In the genomic region with DNA sequence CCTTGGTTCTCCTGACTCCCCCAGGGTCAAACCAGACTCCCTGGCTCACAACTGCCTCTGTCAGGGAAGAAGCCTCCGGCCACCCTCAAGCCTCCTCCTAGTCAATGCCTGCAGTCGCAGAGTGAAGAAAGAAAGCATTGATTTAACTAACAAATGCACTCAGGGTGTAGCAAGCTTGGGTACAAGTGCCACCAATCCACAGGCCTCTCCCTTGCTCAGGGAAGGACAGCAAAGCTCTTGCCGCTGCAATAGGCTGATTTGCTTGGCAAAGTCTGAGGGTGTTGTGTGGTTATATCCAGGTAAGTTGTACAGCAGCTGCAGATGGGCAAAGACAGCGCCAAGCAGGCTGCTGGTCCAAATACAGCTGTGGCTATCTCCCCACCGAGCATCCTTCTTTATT, we compare ENCODE assay signal across 18 mouse cellular contexts. TPM values are rescaled to one million over a fixed set of nuclear protein-coding genes. Genes with fewer than 3 reads are reported as not detected.
A peak's percentile ranks its signal among the peaks of the same experiment; 100 is the strongest.
DNase-seq lines count a peak whose midpoint lies in the region; ATAC-seq lines count a peak whose summit lies in the region.
"Had no signal": no experiment of that assay in that cellular context is flagged by ENCODE, and none has a peak within 500 bp of the region (broad histone marks: within the 10 kb centered on the region; RNA-seq: fewer than 3 reads in every experiment).

No protein-coding gene starts in this region.

- H3K9ac ChIP-seq in midbrain, embryonic 15.5 days = no peak overlapping the region
- no peak overlapping the region for H3K9ac ChIP-seq in embryonic facial prominence, embryonic 15.5 days
- H3K9ac ChIP-seq in stomach, embryonic 14.5 days (replicated peaks; ENCODE audit: low read depth, low read length) = no peak overlapping the region

- intact Hi-C loops in heart, postnatal 14 days (cut with DNase I) = no loop called here

- H3K4me2 ChIP-seq in midbrain, embryonic 15.5 days = no peak overlapping the region
- H3K4me2 ChIP-seq in embryonic facial prominence, embryonic 15.5 days (replicated peaks) = no peak overlapping the region
- no peak overlapping the region for H3K4me2 ChIP-seq in stomach, embryonic 14.5 days (replicated peaks; ENCODE audit: low read depth, low read length)

- 0 out of 2 replicates have a peak overlapping the region, but pooled peaks have one; percentile 8 for H3K27ac ChIP-seq in heart, embryonic 10.5 days
- peak overlapping the region; percentile 78 for H3K27ac ChIP-seq in midbrain, embryonic 10.5 days (replicated peaks)
- H3K27ac ChIP-seq in midbrain, embryonic 15.5 days = no peak overlapping the region
- peak overlapping the region; percentile 77 for H3K27ac ChIP-seq in embryonic facial prominence, embryonic 15.5 days (replicated peaks)
- peak overlapping the region; percentile 57 for H3K27ac ChIP-seq in stomach, embryonic 14.5 days (ENCODE audit: low read length)
- H3K27ac ChIP-seq: heart, embryonic 13.5 days; hindbrain, embryonic 13.5 days had no signal

- WGBS in heart, embryonic 10.5 days = 40% methylated on average over 5 of the region's 5 CpGs
- WGBS in midbrain, embryonic 10.5 days = 24% methylated on average over 5 of the region's 5 CpGs
- WGBS in midbrain, embryonic 15.5 days = 24% methylated on average over 5 of the region's 5 CpGs
- 39% methylated on average over 5 of the region's 5 CpGs for WGBS in embryonic facial prominence, embryonic 15.5 days
- 53% methylated on average over 5 of the region's 5 CpGs for WGBS in stomach, embryonic 14.5 days

- no peak overlapping the region for H3K4me3 ChIP-seq in heart, embryonic 10.5 days
- peak overlapping the region; percentile 44; the same call in 1 of the 2 replicates for H3K4me3 ChIP-seq in midbrain, embryonic 10.5 days
- H3K4me3 ChIP-seq in midbrain, embryonic 15.5 days = no peak overlapping the region
- H3K4me3 ChIP-seq in embryonic facial prominence, embryonic 15.5 days (replicated peaks) = no peak overlapping the region
- no peak overlapping the region for H3K4me3 ChIP-seq in stomach, embryonic 14.5 days (ENCODE audit: low read depth, low read length)
- H3K4me3 ChIP-seq: hindbrain, embryonic 13.5 days had no signal

- H3K9me3 ChIP-seq in heart, embryonic 10.5 days = no peaks in the 10 kb centered on the region
- H3K9me3 ChIP-seq in midbrain, embryonic 10.5 days (replicated peaks) = no peaks in the 10 kb centered on the region
- no peaks in the 10 kb centered on the region for H3K9me3 ChIP-seq in midbrain, embryonic 15.5 days
- H3K9me3 ChIP-seq in embryonic facial prominence, embryonic 15.5 days (replicated peaks) = no peaks in the 10 kb centered on the region
- H3K9me3 ChIP-seq in stomach, embryonic 14.5 days (ENCODE audit: control insufficient read depth, low read depth, low read length) = no peaks in the 10 kb centered on the region
- H3K9me3 ChIP-seq: forebrain, embryonic 13.5 days; heart, embryonic 13.5 days; hindbrain, embryonic 13.5 days had no signal

- ATAC-seq in midbrain, embryonic 15.5 days (replicated peaks) = no peak
- ATAC-seq in embryonic facial prominence, embryonic 15.5 days (ENCODE audit: insufficient number of reproducible peaks, low FRiP score, low TSS enrichment, low read depth) = no peak
- ATAC-seq in stomach, embryonic 14.5 days (ENCODE audit: insufficient number of reproducible peaks, insufficient read depth, low FRiP score, low read depth) = no peak

- H3K4me1 ChIP-seq in heart, embryonic 10.5 days = peaks cover 11% of the 10 kb centered on the region
- H3K4me1 ChIP-seq in midbrain, embryonic 10.5 days = peaks cover 23% of the 10 kb centered on the region
- H3K4me1 ChIP-seq in midbrain, embryonic 15.5 days = peaks cover 7% of the 10 kb centered on the region
- peaks cover 18% of the 10 kb centered on the region for H3K4me1 ChIP-seq in embryonic facial prominence, embryonic 15.5 days
- H3K4me1 ChIP-seq in stomach, embryonic 14.5 days (ENCODE audit: control insufficient read depth, insufficient read depth, low read length) = no peaks in the 10 kb centered on the region

- H3K36me3 ChIP-seq in heart, embryonic 10.5 days = no peaks in the 10 kb centered on the region
- no peaks in the 10 kb centered on the region for H3K36me3 ChIP-seq in midbrain, embryonic 10.5 days
- H3K36me3 ChIP-seq in midbrain, embryonic 15.5 days (replicated peaks) = no peaks in the 10 kb centered on the region
- no peaks in the 10 kb centered on the region for H3K36me3 ChIP-seq in embryonic facial prominence, embryonic 15.5 days
- no peaks in the 10 kb centered on the region for H3K36me3 ChIP-seq in stomach, embryonic 14.5 days (ENCODE audit: control insufficient read depth, insufficient read depth, low read length)
- H3K36me3 ChIP-seq: heart, embryonic 13.5 days; hindbrain, embryonic 13.5 days had no signal

- no peak for DNase-seq in heart, embryonic 10.5 days (ENCODE audit: low spot score)
- DNase-seq in heart, postnatal 14 days = no peak
- no peak for DNase-seq in midbrain, embryonic 10.5 days (ENCODE audit: low spot score)
- no peak for DNase-seq in thymus, postnatal 14 days
- no peak for DNase-seq in adrenal gland, postnatal 36 days
- DNase-seq: adrenal gland, postnatal 10 days; cerebellum, postnatal 14 days; lung, postnatal 14 days had no signal

- H3K27me3 ChIP-seq in heart, embryonic 10.5 days (ENCODE audit: insufficient read depth, poor library complexity, severe bottlenecking) = peaks cover 73% of the 10 kb centered on the region
- peaks cover 10% of the 10 kb centered on the region; the same call in 1 of the 2 replicates for H3K27me3 ChIP-seq in midbrain, embryonic 10.5 days (ENCODE audit: low read depth, poor library complexity, severe bottlenecking)
- H3K27me3 ChIP-seq in midbrain, embryonic 15.5 days (replicated peaks) = no peaks in the 10 kb centered on the region
- H3K27me3 ChIP-seq in embryonic facial prominence, embryonic 15.5 days = no peaks in the 10 kb centered on the region
- no peaks in the 10 kb centered on the region for H3K27me3 ChIP-seq in stomach, embryonic 14.5 days (ENCODE audit: control insufficient read depth, insufficient read depth, low read length)
- H3K27me3 ChIP-seq: forebrain, embryonic 13.5 days; hindbrain, embryonic 13.5 days had no signal

RNA-seq across cellular contexts. Expression of a gene that starts 30.9 kb away (rescaled TPM):
- polyA plus RNA-seq in heart, embryonic 10.5 days (2016; fragmentation: Nextera tagmentation; extraction: Ambion mirVana) = not detected in 2 replicates
- under 1 TPM; 0.32 to 0.48 TPM for total RNA-seq in heart, postnatal 14 days (2021)
- not detected in 2 replicates for polyA plus RNA-seq in midbrain, embryonic 10.5 days (2016; fragmentation: Nextera tagmentation; extraction: Ambion mirVana)
- polyA plus RNA-seq in midbrain, embryonic 15.5 days (2015; fragmentation: Nextera tagmentation; extraction: Ambion mirVana) = 0.87 and 1.2 TPM in 2 replicates
- 0.16 TPM in 1 of 2 replicates, not detected in the other for polyA plus RNA-seq in embryonic facial prominence, embryonic 15.5 days (2015; fragmentation: Nextera tagmentation; extraction: Ambion mirVana)
- 0.69 and 0.71 TPM in 2 replicates for polyA plus RNA-seq in stomach, embryonic 14.5 days (2014; fragmentation: Nextera tagmentation; extraction: Ambion mirVana)
- total RNA-seq in adrenal gland, postnatal 36 days (2021) = 1 to 10 TPM in 1 of 2 experiments, under 1 TPM in 1; 0.83 to 1.5 TPM
- polyA plus RNA-seq: embryonic facial prominence, embryonic 11.5 days; forebrain, embryonic 13.5 days; heart, embryonic 13.5 days; midbrain, embryonic 11.5 days; neural tube, embryonic 11.5 days had no signal

RNA-seq across cellular contexts. Expression of a gene that starts 51.8 kb away (rescaled TPM):
- 28.0 and 36.5 TPM in 2 replicates for polyA plus RNA-seq in heart, embryonic 10.5 days (2016; fragmentation: Nextera tagmentation; extraction: Ambion mirVana)
- 10 to 100 TPM; 25.7 to 28.0 TPM for total RNA-seq in heart, postnatal 14 days (2021)
- 46.5 and 67.6 TPM in 2 replicates for polyA plus RNA-seq in midbrain, embryonic 10.5 days (2016; fragmentation: Nextera tagmentation; extraction: Ambion mirVana)
- 401 and 406 TPM in 2 replicates for polyA plus RNA-seq in midbrain, embryonic 15.5 days (2015; fragmentation: Nextera tagmentation; extraction: Ambion mirVana)
- polyA plus RNA-seq in embryonic facial prominence, embryonic 15.5 days (2015; fragmentation: Nextera tagmentation; extraction: Ambion mirVana) = 77.8 and 85.7 TPM in 2 replicates
- polyA plus RNA-seq in stomach, embryonic 14.5 days (2014; fragmentation: Nextera tagmentation; extraction: Ambion mirVana) = 55.5 and 57.4 TPM in 2 replicates
- 10 to 100 TPM; 52.5 to 56.3 TPM for total RNA-seq in adrenal gland, postnatal 36 days (2021)

RNA-seq across cellular contexts. Expression of a gene that starts 60.0 kb away (rescaled TPM):
- 1.2 and 2.8 TPM in 2 replicates for polyA plus RNA-seq in heart, embryonic 10.5 days (2016; fragmentation: Nextera tagmentation; extraction: Ambion mirVana)
- under 1 TPM in 1 of 2 experiments, not detected in 1; 0.26 TPM for total RNA-seq in heart, postnatal 14 days (2021)
- polyA plus RNA-seq in midbrain, embryonic 10.5 days (2016; fragmentation: Nextera tagmentation; extraction: Ambion mirVana) = 0.77 and 1.6 TPM in 2 replicates
- 0.15 and 0.19 TPM in 2 replicates for polyA plus RNA-seq in midbrain, embryonic 15.5 days (2015; fragmentation: Nextera tagmentation; extraction: Ambion mirVana)
- polyA plus RNA-seq in embryonic facial prominence, embryonic 15.5 days (2015; fragmentation: Nextera tagmentation; extraction: Ambion mirVana) = 26.8 and 30.2 TPM in 2 replicates
- 98.9 and 104 TPM in 2 replicates for polyA plus RNA-seq in stomach, embryonic 14.5 days (2014; fragmentation: Nextera tagmentation; extraction: Ambion mirVana)
- total RNA-seq in adrenal gland, postnatal 36 days (2021) = not detected
- total RNA-seq: layer of hippocampus, postnatal 25 days had no signal
